Mouse (Mus musculus) stomach, embryonic 15.5 days (tissue): ENCODE results near the gene Sept11. TPM values are rescaled to one million over a fixed set of nuclear protein-coding genes. Genes with fewer than 3 reads are reported as not detected.
A peak's percentile ranks its signal among the peaks of the same experiment; 100 is the strongest.

Experiments
- ATAC-seq: fragments of 200-750 bp; cut with Nextera tagmentation; 2 replicates; pipeline ENCODE4 v1.8.0; 2017; ENCODE audit warnings: low read depth, moderate number of reproducible peaks, moderate TSS enrichment; ENCODE audit not compliant: insufficient read depth, low FRiP score
- H3K27ac ChIP-seq: fragments of 300-500 bp; sonication (generic); 2 replicates; pipeline ENCODE4 v1.5.1; 2015; ENCODE audit warnings: mild to moderate bottlenecking, inconsistent platforms
- H3K27me3 ChIP-seq: fragments of 300-500 bp; sonication (generic); replicated peaks from 2 replicates; pipeline ENCODE4 v1.6.1; 2015; ENCODE audit warnings: inconsistent platforms
- H3K36me3 ChIP-seq: fragments of 300-500 bp; sonication (generic); 2 replicates; pipeline ENCODE4 v1.6.1; 2015; ENCODE audit warnings: inconsistent platforms
- H3K4me1 ChIP-seq: fragments of 300-500 bp; sonication (generic); 2 replicates; pipeline ENCODE4 v1.6.1; 2015; ENCODE audit warnings: inconsistent platforms
- H3K4me2 ChIP-seq: fragments of 300-500 bp; sonication (generic); 2 replicates; pipeline ENCODE4 v1.6.1; 2015; ENCODE audit warnings: mild to moderate bottlenecking, inconsistent platforms
- H3K4me3 ChIP-seq: fragments of 300-500 bp; sonication (generic); replicated peaks from 2 replicates; pipeline ENCODE4 v1.5.1; 2015; ENCODE audit warnings: inconsistent platforms
- H3K9ac ChIP-seq: fragments of 300-500 bp; sonication (generic); 2 replicates; pipeline ENCODE4 v1.6.1; 2015; ENCODE audit warnings: inconsistent platforms
- H3K9me3 ChIP-seq: fragments of 300-500 bp; sonication (generic); 2 replicates; pipeline ENCODE4 v1.6.1; 2016; ENCODE audit warnings: inconsistent platforms
- WGBS: fragments of 180-500 bp; shearing (Covaris S2); methylation state at CpG from one replicate; pipeline ENCODE4 v1.1.7; 2015; 5-methylcytosine and 5-hydroxymethylcytosine counted together
- polyA plus RNA-seq: library from polyadenylated mRNA; unstranded; fragments of >200 nt; fragmentation: Nextera tagmentation; extraction: Ambion mirVana; gene quantifications from 2 replicates; pipeline ENCODE4 v1.2.1, GENCODE M21; 2015

The Sept11 gene
- polyA plus RNA-seq, 1 experiment from 2014 or later: 141 TPM

- H3K4me2 ChIP-seq: no peak overlapping the region
- H3K36me3 ChIP-seq: no peaks in the 10 kb centered on the region
- WGBS: 41% methylated on average over 10 of the region's 10 CpGs
- 0 out of 2 replicates have a peak overlapping the region, but pooled peaks have one; percentile 9 for H3K27ac ChIP-seq
- H3K27me3 ChIP-seq: no peaks in the 10 kb centered on the region
- H3K9me3 ChIP-seq: no peaks in the 10 kb centered on the region
- ATAC-seq: no peak
- H3K4me1 ChIP-seq: peaks cover 54% of the 10 kb centered on the region
- H3K4me3 ChIP-seq: no peak overlapping the region
- no peak overlapping the region for H3K9ac ChIP-seq
Measured at GRCm38 (mm10) chr5:93133445-93134244, 40.4 kb downstream of the Sept11 start.

- Histone ChIP-seq H3K4me2 (no peak overlapping the region), H3K9me3 (no peaks in the 10 kb centered on the region), H3K4me3 (no peak overlapping the region), H3K9ac (no peak overlapping the region), H3K4me1 (peaks cover 36% of the 10 kb centered on the region), H3K36me3 (peaks cover 9% of the 10 kb centered on the region), H3K27me3 (no peaks in the 10 kb centered on the region), H3K27ac (no peak overlapping the region)
- 77% methylated on average over 10 of the region's 10 CpGs for WGBS
- ATAC-seq: no peak
Measured at GRCm38 (mm10) chr5:93135368-93136107, 42.3 kb downstream of the Sept11 start.

DNA sequence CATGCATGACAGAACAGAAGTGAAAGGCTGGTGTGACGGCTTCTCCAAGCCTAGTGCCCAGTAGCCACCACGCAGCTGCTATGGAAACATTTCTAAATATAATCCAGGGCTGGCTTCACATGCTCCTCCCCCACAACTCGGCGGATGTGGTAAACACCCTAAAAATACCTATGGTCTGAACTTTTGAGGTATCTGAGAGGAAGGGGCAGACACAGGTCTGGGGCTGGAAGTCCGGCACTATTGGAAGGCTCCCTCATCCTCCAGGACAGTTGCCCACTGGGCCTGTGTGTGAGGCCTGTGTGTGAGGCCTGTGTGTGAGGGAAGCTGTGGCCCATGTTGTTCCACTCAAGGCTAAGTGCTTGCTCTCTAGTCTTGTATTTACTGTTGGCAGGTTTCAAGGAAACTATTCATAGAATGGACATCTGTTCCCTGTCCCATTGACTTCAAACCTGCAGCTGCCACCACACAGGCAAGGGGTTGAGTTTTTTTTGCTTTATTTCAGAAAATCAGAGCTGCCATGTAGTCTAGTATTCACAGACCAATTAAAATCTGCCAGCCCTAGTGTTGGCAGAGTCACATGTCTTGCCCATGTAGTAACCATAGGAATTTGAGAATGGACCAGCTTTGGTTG, 43.8 kb downstream of the Sept11 start:
- Histone ChIP-seq H3K4me2 (no peak overlapping the region), H3K9ac (no peak overlapping the region), H3K4me3 (no peak overlapping the region), H3K36me3 (peaks cover 23% of the 10 kb centered on the region), H3K27ac (peak overlapping the region; percentile 77), H3K9me3 (no peaks in the 10 kb centered on the region), H3K4me1 (peaks cover 22% of the 10 kb centered on the region), H3K27me3 (no peaks in the 10 kb centered on the region)
- WGBS: 53% methylated on average over 5 of the region's 5 CpGs
- peak; percentile 45; the same call in 1 of the 2 replicates for ATAC-seq

DNA sequence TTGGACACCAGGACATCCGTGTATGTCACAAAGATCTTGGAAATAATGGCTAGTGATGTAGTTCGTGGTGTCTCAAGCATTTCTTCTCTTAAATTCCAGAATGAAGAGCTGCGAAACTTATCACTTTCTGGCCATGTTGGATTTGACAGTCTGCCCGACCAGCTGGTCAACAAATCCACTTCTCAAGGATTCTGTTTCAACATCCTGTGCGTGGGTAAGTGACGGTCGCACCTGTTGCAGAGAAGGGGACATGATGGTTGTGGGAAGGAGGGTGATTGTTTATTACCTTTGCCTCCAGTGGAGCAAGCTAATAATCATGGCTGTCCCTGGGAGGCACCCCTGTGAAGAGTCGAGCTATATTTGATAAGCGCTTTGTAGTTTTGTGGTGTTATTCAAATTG, 46.1 kb downstream of the Sept11 start:
- H3K4me1 ChIP-seq: peaks cover 13% of the 10 kb centered on the region
- H3K4me3 ChIP-seq: no peak overlapping the region
- no peaks in the 10 kb centered on the region for H3K27me3 ChIP-seq
- no peak overlapping the region for H3K9ac ChIP-seq
- H3K36me3 ChIP-seq: peaks cover 23% of the 10 kb centered on the region
- H3K27ac ChIP-seq: no peak overlapping the region
- no peak for ATAC-seq
- no peaks in the 10 kb centered on the region for H3K9me3 ChIP-seq
- H3K4me2 ChIP-seq: no peak overlapping the region
- WGBS: 92% methylated on average over 9 of the region's 9 CpGs

GRCm38 (mm10) chr5:93140747-93141146, 47.5 kb downstream of the Sept11 start:
- ATAC-seq: no peak
- 85% methylated on average over 5 of the region's 5 CpGs for WGBS
- H3K9me3 ChIP-seq: no peaks in the 10 kb centered on the region

DNA sequence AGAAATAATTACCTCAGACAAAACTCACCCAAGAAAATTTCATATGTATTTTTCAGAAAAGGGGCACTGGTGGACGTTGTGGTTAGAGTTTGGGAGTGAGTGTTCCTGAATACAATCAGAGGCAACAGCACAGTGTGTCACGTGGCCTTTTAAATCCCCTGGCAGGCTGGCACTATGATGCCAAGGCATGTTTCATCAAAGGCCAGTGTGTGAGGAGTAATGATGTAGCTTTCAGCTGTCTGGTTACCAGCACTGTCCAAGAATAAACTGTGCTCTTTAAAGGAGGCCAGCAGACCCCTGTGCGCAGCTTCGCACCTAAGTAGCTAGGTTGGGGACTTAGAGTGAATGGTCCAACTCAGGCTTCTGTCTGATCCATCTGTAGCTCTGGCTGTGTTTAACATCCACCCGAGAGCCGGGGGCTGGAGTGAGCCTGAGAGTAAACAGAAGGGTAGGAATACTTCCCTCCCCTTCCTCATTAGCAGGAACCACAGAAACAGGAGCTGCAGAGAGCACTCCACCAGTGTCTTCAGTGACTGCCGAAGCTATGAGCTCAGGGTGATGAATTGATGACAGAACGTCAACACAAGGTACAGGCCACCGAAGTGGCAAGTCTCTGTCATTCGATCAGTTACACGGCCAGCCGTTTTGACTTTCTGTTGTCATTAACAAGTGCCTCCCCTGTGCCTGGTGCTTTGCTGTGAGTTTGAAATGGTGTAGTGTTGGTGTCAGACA, 50.3 kb downstream of the Sept11 start:
- Histone ChIP-seq H3K27me3 (no peaks in the 10 kb centered on the region), H3K9me3 (no peaks in the 10 kb centered on the region), H3K4me2 (no peak overlapping the region), H3K4me3 (no peak overlapping the region), H3K4me1 (peaks cover 14% of the 10 kb centered on the region), H3K27ac (no peak overlapping the region), H3K9ac (no peak overlapping the region), H3K36me3 (peaks cover 28% of the 10 kb centered on the region)
- WGBS: 38% methylated on average over 12 of the region's 12 CpGs
- no peak for ATAC-seq

More at GRCm38 (mm10) chr5:93140747-93141146, 47.5 kb downstream of the Sept11 start:
- H3K27ac ChIP-seq: no peak overlapping the region
- no peaks in the 10 kb centered on the region for H3K27me3 ChIP-seq
- H3K4me1 ChIP-seq: peaks cover 20% of the 10 kb centered on the region
- no peak overlapping the region for H3K4me3 ChIP-seq
- no peak overlapping the region for H3K4me2 ChIP-seq
- no peak overlapping the region for H3K9ac ChIP-seq
- peaks cover 23% of the 10 kb centered on the region for H3K36me3 ChIP-seq

DNA sequence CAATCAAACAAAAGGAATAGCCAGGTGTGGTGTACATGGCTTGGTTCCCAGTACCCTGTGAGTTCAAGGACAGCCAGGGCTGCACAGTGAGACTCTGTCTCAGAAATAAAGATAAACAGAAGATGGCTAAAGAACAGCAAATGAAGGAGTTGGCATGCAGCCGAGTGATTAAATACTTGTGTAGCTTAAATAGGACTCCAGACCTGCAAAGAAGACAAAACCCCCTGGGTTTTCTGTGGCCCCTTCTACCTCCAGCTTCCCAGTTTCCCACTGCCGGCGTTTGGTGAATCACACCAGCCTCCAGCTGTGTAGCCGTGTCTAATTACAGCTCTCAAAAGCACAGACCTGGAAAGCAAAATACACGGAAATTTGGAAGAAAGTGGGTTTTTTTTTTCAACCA, 51.6 kb downstream of the Sept11 start:
- Histone ChIP-seq H3K4me1 (peaks cover 15% of the 10 kb centered on the region), H3K9me3 (no peaks in the 10 kb centered on the region), H3K4me3 (no peak overlapping the region), H3K27ac (no peak overlapping the region), H3K36me3 (peaks cover 23% of the 10 kb centered on the region), H3K4me2 (no peak overlapping the region), H3K27me3 (no peaks in the 10 kb centered on the region), H3K9ac (no peak overlapping the region)
- ATAC-seq: no peak
- 37% methylated on average over 5 of the region's 5 CpGs for WGBS

DNA sequence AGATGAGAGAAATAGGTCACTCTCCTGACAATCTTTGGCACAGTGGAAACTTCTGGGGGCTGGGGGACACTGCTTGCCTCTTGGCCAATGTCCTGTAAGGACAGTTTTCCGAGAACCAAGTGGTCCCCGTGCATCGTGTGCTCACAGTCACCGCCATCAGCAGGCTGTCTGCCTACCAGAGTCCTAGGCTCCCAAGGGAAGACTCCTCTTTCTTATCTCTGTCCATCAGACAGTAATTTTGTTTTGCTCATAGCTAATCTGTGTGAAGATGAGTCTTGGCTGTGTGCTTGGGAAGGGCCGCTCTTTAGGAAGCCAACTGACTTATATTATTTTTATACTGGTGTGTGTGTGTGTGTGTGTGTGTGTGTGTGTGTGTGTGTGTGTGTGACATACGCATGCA, 52.3 kb downstream of the Sept11 start:
- Histone ChIP-seq H3K27ac (0 out of 2 replicates have a peak overlapping the region, but pooled peaks have one; percentile 5), H3K9ac (no peak overlapping the region), H3K9me3 (no peaks in the 10 kb centered on the region), H3K27me3 (no peaks in the 10 kb centered on the region), H3K36me3 (peaks cover 19% of the 10 kb centered on the region), H3K4me1 (peaks cover 18% of the 10 kb centered on the region), H3K4me3 (no peak overlapping the region), H3K4me2 (no peak overlapping the region)
- no peak for ATAC-seq
- WGBS: 78% methylated on average over 6 of the region's 6 CpGs

DNA sequence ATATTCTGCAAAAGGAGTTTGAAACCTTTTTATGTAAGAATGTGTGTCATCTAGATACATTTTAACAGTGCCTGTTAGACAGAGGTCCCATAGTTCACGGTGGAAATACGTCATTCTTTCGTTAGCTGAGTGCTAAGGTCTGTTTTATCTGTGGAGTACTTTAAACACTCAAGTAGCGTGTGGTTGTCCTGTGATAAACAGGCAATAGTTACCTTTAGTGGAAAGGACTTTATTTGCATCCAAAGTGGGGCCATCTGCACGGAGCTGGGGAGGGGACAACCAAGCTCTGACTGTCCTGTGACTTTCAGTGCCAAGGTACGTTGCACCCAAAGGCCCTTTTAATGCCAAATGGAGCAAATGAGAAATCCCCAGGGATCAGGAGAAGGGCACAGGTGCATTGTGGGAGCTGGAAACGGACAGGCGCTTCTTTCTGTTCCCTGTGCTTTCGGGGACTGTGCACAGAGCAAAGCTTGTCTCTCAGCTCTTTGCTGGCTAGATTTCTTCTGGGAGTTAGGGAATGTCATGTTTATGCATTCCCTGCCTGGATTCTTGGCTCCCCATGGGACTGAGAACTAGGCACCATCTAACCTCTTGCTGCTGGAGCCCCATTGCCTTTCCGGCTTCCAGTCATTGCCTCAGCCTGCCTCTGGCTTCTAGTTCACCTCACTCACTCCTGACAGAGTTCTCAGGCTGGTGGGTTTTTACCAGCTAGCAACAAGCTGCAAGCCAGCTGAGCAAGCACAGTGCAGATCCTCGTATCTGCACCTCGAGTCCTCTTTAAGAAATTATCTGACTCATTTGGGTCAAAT, 56.9 kb downstream of the Sept11 start:
- Histone ChIP-seq H3K9ac (no peak overlapping the region), H3K9me3 (no peaks in the 10 kb centered on the region), H3K4me2 (no peak overlapping the region), H3K4me1 (peaks cover 20% of the 10 kb centered on the region), H3K36me3 (0 out of 2 replicates have a peak, but pooled peaks cover 4% of the 10 kb centered on the region), H3K27me3 (no peaks in the 10 kb centered on the region), H3K27ac (peak overlapping the region; percentile 8; the same call in 1 of the 2 replicates), H3K4me3 (no peak overlapping the region)
- no peak for ATAC-seq
- 53% methylated on average over 12 of the region's 12 CpGs for WGBS

DNA sequence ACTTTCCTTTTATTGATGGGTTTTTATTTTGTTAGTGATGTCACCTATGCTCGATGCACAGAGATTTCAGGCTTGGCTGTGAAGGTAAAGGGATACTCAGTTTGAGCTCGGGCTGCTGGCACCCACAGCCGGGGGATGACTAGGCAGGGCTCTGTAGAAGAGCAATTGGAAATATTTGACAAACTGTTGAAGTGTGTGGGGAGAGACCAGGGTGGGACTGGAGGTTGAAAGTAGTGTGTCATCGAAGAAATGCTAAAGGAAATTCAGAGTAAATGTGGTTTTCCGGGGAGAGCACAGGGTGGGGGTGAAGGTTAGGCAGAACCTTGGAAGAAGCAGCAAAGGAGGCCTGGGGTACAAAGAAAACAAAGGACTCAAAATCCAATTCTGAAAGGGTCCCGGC, 58.7 kb downstream of the Sept11 start:
- 52% methylated on average over 6 of the region's 6 CpGs for WGBS
- Histone ChIP-seq H3K9ac (no peak overlapping the region), H3K9me3 (no peaks in the 10 kb centered on the region), H3K27ac (no peak overlapping the region), H3K27me3 (no peaks in the 10 kb centered on the region), H3K4me3 (no peak overlapping the region), H3K4me1 (peaks cover 15% of the 10 kb centered on the region), H3K36me3 (0 out of 2 replicates have a peak, but pooled peaks cover 1% of the 10 kb centered on the region), H3K4me2 (no peak overlapping the region)
- no peak for ATAC-seq

DNA sequence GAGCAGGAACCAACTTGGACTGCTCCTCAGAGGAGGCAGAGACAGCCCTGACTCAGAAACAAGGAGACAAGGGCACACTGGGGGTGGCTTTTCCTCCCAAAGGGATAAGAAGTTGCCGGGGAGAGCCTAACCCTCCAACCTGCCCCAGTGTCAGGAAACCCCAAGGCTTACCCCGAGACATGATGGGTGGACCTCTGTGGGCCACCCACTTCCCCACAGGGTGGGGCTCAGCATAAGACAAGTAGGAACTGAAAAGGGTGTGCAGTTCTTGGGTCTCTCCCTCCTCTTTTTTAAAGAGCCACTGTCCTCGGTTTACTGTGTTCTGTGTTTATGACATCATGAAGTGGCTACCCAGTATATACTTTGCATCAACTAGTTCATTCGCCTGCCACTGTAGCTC, 59.2 kb downstream of the Sept11 start:
- Histone ChIP-seq H3K36me3 (0 out of 2 replicates have a peak, but pooled peaks cover 5% of the 10 kb centered on the region), H3K4me2 (no peak overlapping the region), H3K9me3 (no peaks in the 10 kb centered on the region), H3K4me1 (peaks cover 15% of the 10 kb centered on the region), H3K27me3 (no peaks in the 10 kb centered on the region), H3K4me3 (no peak overlapping the region), H3K9ac (no peak overlapping the region), H3K27ac (no peak overlapping the region)
- WGBS: 72% methylated on average over 4 of the region's 4 CpGs
- ATAC-seq: no peak
